ENCODE assay signal across 17 mouse cellular contexts in the genomic region with DNA sequence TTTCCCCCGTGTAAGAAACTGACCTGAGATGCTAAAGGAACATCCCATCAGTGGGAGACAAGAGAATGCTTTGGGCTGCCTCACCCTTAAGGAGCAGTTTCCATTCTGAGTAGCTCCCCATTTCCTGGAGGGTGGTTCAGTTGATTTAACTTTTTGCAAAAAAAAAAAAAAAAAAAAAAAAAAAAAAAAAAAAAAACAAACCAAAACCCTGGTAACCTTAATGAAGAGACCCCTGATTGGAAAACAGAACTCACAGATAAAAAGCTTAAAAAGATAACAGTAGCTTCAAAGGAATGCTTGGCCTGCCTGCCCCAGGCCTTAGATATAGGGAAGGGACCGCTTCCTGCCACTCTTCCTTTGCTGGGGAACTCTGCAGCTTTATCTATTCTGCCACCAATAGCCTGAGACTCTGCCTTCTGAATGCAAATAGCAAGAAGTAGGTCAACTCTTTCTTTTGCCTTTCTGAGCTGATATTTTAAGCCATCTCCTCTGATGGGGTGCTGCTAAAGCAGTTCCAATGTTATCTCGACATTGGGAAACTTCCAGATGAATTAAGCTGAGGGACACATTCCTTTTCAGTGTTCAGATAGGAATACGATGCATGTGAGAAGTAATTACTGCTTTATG. TPM values are rescaled to one million over a fixed set of nuclear protein-coding genes. Genes with fewer than 3 reads are reported as not detected.
DNase-seq lines count a peak whose midpoint lies in the region; ATAC-seq and TF ChIP-seq lines count a peak whose summit lies in the region.
"Had no signal": no experiment of that assay in that cellular context is flagged by ENCODE, and none has a peak within 500 bp of the region (broad histone marks: within the 10 kb centered on the region; RNA-seq: fewer than 3 reads in every experiment).

No protein-coding gene starts in this region.

- H3K79me2 ChIP-seq in heart, adult 2 months (replicated peaks; ENCODE audit: control insufficient read depth, insufficient read depth, low read length), result no peaks in the 10 kb centered on the region

- no peaks in the 10 kb centered on the region for H3K36me3 ChIP-seq in heart, adult 2 months (ENCODE audit: control insufficient read depth, insufficient read depth, low read length)
- H3K36me3 ChIP-seq in kidney, adult 2 months (ENCODE audit: control insufficient read depth, insufficient read depth, low read length), result no peaks in the 10 kb centered on the region
- H3K36me3 ChIP-seq in kidney, embryonic 15.5 days, result no peaks in the 10 kb centered on the region
- H3K36me3 ChIP-seq: embryonic facial prominence, embryonic 15.5 days; limb, embryonic 12.5 days had no signal

- TF ChIP-seq CTCF in heart, adult 2 months (IDR thresholded peaks at IDR 0.05), result no peak
- no peak for TF ChIP-seq CTCF in kidney, adult 2 months (conservative IDR thresholded peaks at IDR 0.05; ENCODE audit: insufficient read depth, insufficient read length, low read depth, low read length)

- DNase-seq in heart, adult 2 months, result no peak
- no peak for DNase-seq in heart, postnatal 4 days
- peak; percentile 1 for DNase-seq in kidney, adult 2 months
- peak; percentile 27 for DNase-seq in retina, postnatal 1 day
- DNase-seq in retina, embryonic 14.5 days (ENCODE audit: low spot score), result no peak
- DNase-seq in ovary, postnatal 36 days (ENCODE audit: low spot score), result no peak
- no peak for DNase-seq in right cerebral cortex, adult 18-20 months
- DNase-seq: adrenal gland, postnatal 14 days; gastrocnemius, postnatal 10 days had no signal

- no peak overlapping the region for H3K4me3 ChIP-seq in heart, adult 2 months
- no peak overlapping the region for H3K4me3 ChIP-seq in kidney, adult 2 months (ENCODE audit: insufficient read depth, low read depth, low read length)
- no peak overlapping the region for H3K4me3 ChIP-seq in kidney, embryonic 15.5 days (replicated peaks)
- H3K4me3 ChIP-seq: embryonic facial prominence, embryonic 15.5 days; limb, embryonic 12.5 days; neural tube, embryonic 13.5 days had no signal

- H3K9ac ChIP-seq in heart, adult 2 months (ENCODE audit: low read depth, low read length), result no peak overlapping the region
- no peak overlapping the region for H3K9ac ChIP-seq in kidney, embryonic 15.5 days
- H3K9ac ChIP-seq: embryonic facial prominence, embryonic 15.5 days; limb, embryonic 12.5 days; liver, embryonic 14.5 days; neural tube, embryonic 13.5 days had no signal

- peaks cover 13% of the 10 kb centered on the region for H3K4me1 ChIP-seq in heart, adult 2 months (ENCODE audit: control insufficient read depth, insufficient read depth, low read length)
- H3K4me1 ChIP-seq in kidney, adult 2 months (ENCODE audit: control insufficient read depth, insufficient read depth, low read length), result no peaks in the 10 kb centered on the region
- H3K4me1 ChIP-seq in kidney, embryonic 15.5 days, result no peaks in the 10 kb centered on the region
- H3K4me1 ChIP-seq: embryonic facial prominence, embryonic 15.5 days; limb, embryonic 12.5 days; neural tube, embryonic 13.5 days had no signal

- H3K9me3 ChIP-seq in kidney, embryonic 15.5 days (replicated peaks), result no peaks in the 10 kb centered on the region
- H3K9me3 ChIP-seq: embryonic facial prominence, embryonic 15.5 days; limb, embryonic 12.5 days; neural tube, embryonic 13.5 days had no signal

- TF ChIP-seq POLR2A in heart, adult 2 months (IDR thresholded peaks at IDR 0.05; ENCODE audit: insufficient read depth, low read depth, low read length), result no peak
- TF ChIP-seq POLR2A in kidney, adult 2 months (IDR thresholded peaks at IDR 0.05; ENCODE audit: low read depth, low read length), result no peak

- intact Hi-C loops in heart, adult 2 months (cut with DNase I), result loop anchor here (2.0 to 5.0 kb wide), 2 partner anchors 136 to 237 kb away; partner anchors contain the start of gene Ddx3x

- H3K27ac ChIP-seq in heart, adult 2 months, result peak overlapping the region; percentile 55
- H3K27ac ChIP-seq in kidney, adult 2 months (ENCODE audit: insufficient read depth, low read depth, low read length), result no peak overlapping the region
- no peak overlapping the region for H3K27ac ChIP-seq in kidney, embryonic 15.5 days
- H3K27ac ChIP-seq: embryonic facial prominence, embryonic 15.5 days; limb, embryonic 12.5 days; liver, embryonic 14.5 days; neural tube, embryonic 13.5 days had no signal

- WGBS in heart, adult 2 months, result 35% methylated on average over 4 of the region's 4 CpGs
- 67% methylated on average over 4 of the region's 4 CpGs for WGBS in kidney, adult 2 months
- WGBS in kidney, embryonic 15.5 days, result 79% methylated on average over 4 of the region's 4 CpGs

- no peaks in the 10 kb centered on the region for H3K27me3 ChIP-seq in heart, adult 2 months (ENCODE audit: control insufficient read depth, insufficient read depth, low read length)
- no peaks in the 10 kb centered on the region for H3K27me3 ChIP-seq in kidney, adult 2 months (replicated peaks; ENCODE audit: control insufficient read depth, insufficient read depth, low read length)
- H3K27me3 ChIP-seq in kidney, embryonic 15.5 days, result peaks cover 42% of the 10 kb centered on the region

- no peak for TF ChIP-seq EP300 in heart, adult 2 months (IDR thresholded peaks at IDR 0.05; ENCODE audit: insufficient read depth, low read depth, low read length)

- H3K4me2 ChIP-seq in kidney, embryonic 15.5 days, result no peak overlapping the region
- H3K4me2 ChIP-seq: embryonic facial prominence, embryonic 15.5 days; limb, embryonic 12.5 days; neural tube, embryonic 13.5 days had no signal

- ATAC-seq in kidney, embryonic 15.5 days (replicated peaks; ENCODE audit: low FRiP score), result no peak

RNA-seq across cellular contexts. Expression of gene Nyx, which starts 53.0 kb away (rescaled TPM):
- total RNA-seq in heart, adult 2 months (2021), result under 1 TPM; 0.23 TPM
- 0.14 and 0.20 TPM in 2 replicates for polyA plus RNA-seq in heart, adult 2 months (2012; rRNA removed)
- total RNA-seq in heart, postnatal 4 days (2021), result under 1 TPM; 0.14 to 0.24 TPM
- polyA plus RNA-seq in kidney, adult 2 months (2012; rRNA removed), result 0.06 and 0.11 TPM in 2 replicates
- polyA plus RNA-seq in kidney, embryonic 15.5 days (2015; fragmentation: Nextera tagmentation; extraction: Ambion mirVana), result 0.05 TPM in 1 of 2 replicates, not detected in the other
- polyA plus RNA-seq: kidney, embryonic 14.5 days; macrophage; stomach, embryonic 14.5 days had no signal

Comparison
In these comparisons a context has a peak if more than half of its experiments do, and no peak if none do; other contexts are left out.
1. DNase-seq: peak in kidney, adult 2 months (single experiment) and retina, postnatal 1 day (single experiment); none in heart, adult 2 months (0 of 2), heart, postnatal 4 days (single experiment), retina, embryonic 14.5 days (single experiment), ovary, postnatal 36 days (single experiment) and right cerebral cortex, adult 18-20 months (single experiment).